Mouse (Mus musculus): ENCODE measurements around the gene Card6. TPM values are rescaled to one million over a fixed set of nuclear protein-coding genes. Genes with fewer than 3 reads are reported as not detected.

Card6 gene
- 1.7 and 2.4 TPM in 2 replicates for polyA plus RNA-seq (2015; fragmentation: Nextera tagmentation; extraction: Ambion mirVana)

DNA sequence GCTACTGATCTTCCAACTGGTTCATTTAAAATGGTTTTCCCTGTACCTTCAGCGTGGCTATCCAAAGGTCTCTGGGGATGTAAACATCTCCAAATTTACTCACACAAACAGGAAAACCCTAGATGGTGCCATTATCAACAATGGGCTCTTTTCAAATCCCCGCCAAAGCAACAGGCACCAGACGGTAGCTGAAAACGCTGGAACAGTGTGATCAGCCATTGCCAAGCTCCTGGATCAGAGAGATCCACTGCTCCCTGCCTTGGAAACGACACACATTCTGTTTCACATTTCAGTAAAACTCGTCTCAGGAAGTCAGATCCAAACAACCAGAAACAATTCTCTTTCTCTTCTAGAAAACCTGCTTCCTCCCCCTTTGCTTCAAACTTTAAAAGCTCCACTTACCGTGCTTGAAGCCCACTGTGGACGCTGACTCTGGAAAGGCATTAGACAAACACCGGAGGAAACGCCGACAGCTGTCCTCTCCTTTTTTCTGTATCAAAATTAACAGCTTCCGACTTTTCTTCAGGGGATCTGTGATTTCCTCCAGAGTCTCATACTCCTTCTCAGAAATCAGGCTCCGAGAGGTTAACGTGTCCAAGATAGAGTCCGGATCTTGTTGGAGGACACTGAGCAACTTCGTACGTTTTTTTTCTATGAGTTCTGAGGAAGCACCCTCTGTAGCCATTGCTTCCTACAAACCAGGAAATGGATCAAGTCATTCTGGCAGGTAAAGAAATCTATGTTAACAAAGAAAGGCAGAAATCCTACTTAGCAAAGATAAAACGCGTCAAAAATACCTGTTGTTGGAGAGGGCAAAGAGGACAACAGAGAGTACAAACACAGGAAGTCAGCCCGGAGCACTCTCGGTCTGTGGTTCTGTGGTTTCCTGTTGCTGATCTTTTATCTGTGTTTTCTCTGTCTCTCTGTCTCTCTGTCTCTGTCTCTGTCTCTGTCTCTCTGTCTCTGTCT lies at the start of gene Card6:
Card6 (minus strand) TSS at position 854 of the 969 bp plus-strand sequence.
- H3K9me3 ChIP-seq (replicated peaks): no peaks in the 10 kb centered on the region
- H3K4me3 ChIP-seq: peak within 1 kb of the TSS; percentile 39
- no peak for ATAC-seq (replicated peaks; ENCODE audit: insufficient number of reproducible peaks, insufficient read depth, low FRiP score, low read depth)
- no peaks in the 10 kb centered on the region for H3K4me1 ChIP-seq (replicated peaks)
- 0 out of 2 replicates have a peak, but pooled peaks cover 4% of the 10 kb centered on the region for H3K36me3 ChIP-seq
- 39% methylated on average over 21 of the region's 21 CpGs for WGBS
- no peaks in the 10 kb centered on the region for H3K27me3 ChIP-seq
- H3K4me2 ChIP-seq: peak within 1 kb of the TSS; percentile 49
- H3K27ac ChIP-seq: peak within 1 kb of the TSS; percentile 68
- H3K9ac ChIP-seq: peak within 1 kb of the TSS; percentile 14; the same call in 1 of the 2 replicates

DNA sequence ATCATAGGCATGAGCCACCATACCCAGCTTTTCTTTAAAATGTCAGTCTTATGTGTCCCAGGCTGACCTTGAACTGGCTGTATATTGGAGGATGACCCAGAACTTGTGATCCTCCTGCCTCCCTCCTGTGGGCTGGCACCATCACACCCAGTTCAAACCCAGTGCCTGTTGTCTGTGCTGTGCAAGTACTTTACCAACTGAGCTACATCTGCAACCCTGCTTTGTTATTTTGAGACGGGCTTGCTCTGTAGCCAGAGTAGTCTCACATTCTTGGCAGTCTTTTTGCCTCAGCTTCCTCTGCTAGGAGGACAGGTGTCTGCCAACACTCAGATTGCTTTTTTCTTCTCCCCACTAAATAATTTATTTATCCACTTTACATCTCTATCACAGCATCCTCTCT lies 49.0 kb upstream of the Card6 start:
- Histone ChIP-seq H3K4me3 (no peak overlapping the region), H3K27me3 (no peaks in the 10 kb centered on the region), H3K27ac (no peak overlapping the region), H3K36me3 (peaks cover 4% of the 10 kb centered on the region; the same call in 1 of the 2 replicates), H3K4me2 (no peak overlapping the region), H3K9ac (no peak overlapping the region), H3K9me3 (replicated peaks) (no peaks in the 10 kb centered on the region), H3K4me1 (replicated peaks) (peaks cover 22% of the 10 kb centered on the region)
- ATAC-seq (replicated peaks; ENCODE audit: insufficient number of reproducible peaks, insufficient read depth, low FRiP score, low read depth): no peak
- 23% methylated on average over 1 of the region's 1 CpGs for whole genome bisulfite sequencing

DNA sequence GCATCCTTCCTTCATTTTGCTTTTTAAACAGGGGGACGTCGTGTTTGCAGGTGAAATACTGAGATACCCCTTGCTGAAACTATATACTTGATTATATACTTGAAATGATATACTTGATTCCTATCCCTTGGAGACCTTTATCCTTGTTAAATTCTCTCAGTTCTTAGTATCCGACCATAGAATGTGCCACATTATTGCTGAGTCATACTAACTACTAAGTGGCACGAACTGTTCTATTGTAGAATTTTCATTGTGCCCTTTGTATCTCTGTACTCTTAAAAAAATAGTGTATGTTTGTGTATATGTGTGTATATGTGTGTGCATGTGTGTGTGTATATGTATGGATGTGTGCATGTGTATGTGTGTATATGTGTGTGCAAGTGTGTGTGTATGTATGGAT lies 48.0 kb upstream of the Card6 start:
- H3K27me3 ChIP-seq: no peaks in the 10 kb centered on the region
- H3K4me1 ChIP-seq (replicated peaks): peaks cover 22% of the 10 kb centered on the region
- H3K4me2 ChIP-seq: no peak overlapping the region
- H3K27ac ChIP-seq: no peak overlapping the region
- no peak for ATAC-seq (replicated peaks; ENCODE audit: insufficient number of reproducible peaks, insufficient read depth, low FRiP score, low read depth)
- H3K9me3 ChIP-seq (replicated peaks): no peaks in the 10 kb centered on the region
- 86% methylated on average over 4 of the region's 4 CpGs for WGBS
- H3K4me3 ChIP-seq: no peak overlapping the region
- no peak overlapping the region for H3K9ac ChIP-seq
- H3K36me3 ChIP-seq: 0 out of 2 replicates have a peak, but pooled peaks cover under 1% of the 10 kb centered on the region

DNA sequence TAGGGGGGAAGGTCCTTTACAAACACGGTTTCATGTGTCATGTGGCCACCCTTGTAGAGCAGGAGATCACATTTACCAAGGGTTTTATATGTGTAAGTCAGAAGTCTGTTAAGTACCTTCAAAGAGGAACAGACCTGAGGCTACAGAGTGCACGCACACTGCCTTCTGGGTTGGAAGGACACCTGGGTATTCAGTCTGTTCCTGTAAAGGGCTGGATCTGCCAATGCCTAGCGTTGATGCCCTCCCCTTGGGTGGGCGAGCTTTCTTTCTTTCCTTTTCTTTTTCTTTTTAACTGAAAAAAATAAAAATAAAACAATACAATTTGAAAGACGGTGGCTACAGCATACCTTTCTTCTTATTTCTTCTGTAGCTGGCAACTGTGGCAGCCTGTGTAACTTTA lies 46.8 kb upstream of the Card6 start:
- Histone ChIP-seq H3K4me2 (no peak overlapping the region), H3K27ac (no peak overlapping the region), H3K9ac (no peak overlapping the region), H3K9me3 (replicated peaks) (no peaks in the 10 kb centered on the region), H3K27me3 (no peaks in the 10 kb centered on the region), H3K4me1 (replicated peaks) (peaks cover 22% of the 10 kb centered on the region), H3K4me3 (no peak overlapping the region), H3K36me3 (no peaks in the 10 kb centered on the region)
- no peak for ATAC-seq (replicated peaks; ENCODE audit: insufficient number of reproducible peaks, insufficient read depth, low FRiP score, low read depth)
- 78% methylated on average over 5 of the region's 5 CpGs for WGBS

DNA sequence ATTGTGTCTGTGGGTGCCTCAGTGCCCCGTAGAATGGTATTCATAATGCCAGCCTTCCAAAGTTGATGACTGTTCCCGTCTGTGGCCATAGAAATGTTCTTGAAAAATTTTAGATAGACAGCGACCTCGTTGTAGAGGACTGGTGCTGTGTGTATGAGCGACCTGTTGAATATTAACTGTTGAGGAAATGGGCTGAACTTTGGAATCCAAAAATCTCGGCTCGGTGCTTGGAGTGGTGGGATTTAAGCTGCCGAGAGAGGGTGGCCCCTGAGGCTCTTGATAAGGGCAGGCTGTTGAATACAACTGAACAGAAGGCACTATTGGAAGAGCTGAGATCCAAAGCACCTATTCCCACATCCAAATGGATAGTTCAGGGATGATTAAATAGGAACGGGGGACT lies 46.3 kb upstream of the Card6 start:
- ATAC-seq (replicated peaks; ENCODE audit: insufficient number of reproducible peaks, insufficient read depth, low FRiP score, low read depth): no peak
- Histone ChIP-seq H3K4me2 (no peak overlapping the region), H3K36me3 (no peaks in the 10 kb centered on the region), H3K9ac (no peak overlapping the region), H3K27ac (no peak overlapping the region), H3K9me3 (replicated peaks) (no peaks in the 10 kb centered on the region), H3K4me1 (replicated peaks) (peaks cover 22% of the 10 kb centered on the region), H3K4me3 (no peak overlapping the region), H3K27me3 (no peaks in the 10 kb centered on the region)
- WGBS: 53% methylated on average over 9 of the region's 9 CpGs

DNA sequence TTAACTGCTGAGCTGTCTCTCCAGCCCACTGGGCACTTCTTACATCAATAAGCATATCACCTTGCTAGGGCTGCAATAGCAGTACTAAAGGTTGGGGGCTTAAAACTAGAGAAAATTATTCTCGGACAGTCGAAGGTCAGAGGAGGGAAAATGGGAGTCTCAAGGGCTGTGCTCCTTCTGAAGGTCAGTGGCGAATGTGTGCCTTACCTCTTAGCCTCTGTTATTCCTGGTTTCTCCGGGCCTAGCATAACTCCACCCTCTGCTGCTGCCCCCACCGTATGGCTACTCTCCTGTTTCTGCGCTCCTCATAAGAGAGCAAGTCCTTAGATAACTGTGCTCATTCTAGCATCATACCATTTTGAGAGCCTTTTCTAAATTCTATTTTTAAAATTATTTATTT lies 43.8 kb upstream of the Card6 start:
- 89% methylated on average over 6 of the region's 6 CpGs for WGBS
- no peak overlapping the region for H3K4me2 ChIP-seq

DNA sequence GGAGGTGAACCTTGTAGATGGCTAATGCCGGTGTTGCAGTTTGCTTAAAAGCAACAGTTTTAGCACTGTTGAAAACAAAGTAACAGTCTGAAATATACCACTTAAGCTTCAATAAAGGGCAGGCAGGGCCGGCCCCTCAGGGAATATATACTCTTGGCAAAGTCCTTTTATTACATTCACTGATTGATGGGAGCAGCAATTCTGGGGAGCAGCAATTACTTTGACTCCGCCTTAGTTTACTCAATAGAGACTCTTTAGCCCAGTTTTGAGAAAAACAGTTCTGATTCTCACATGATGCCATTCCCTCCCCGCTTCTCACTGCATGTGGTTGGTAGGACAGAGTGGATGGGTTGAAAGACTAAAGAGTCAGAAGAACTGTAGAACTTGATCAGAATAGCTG lies 40.8 kb upstream of the Card6 start:
- Histone ChIP-seq H3K27ac (no peak overlapping the region), H3K4me2 (no peak overlapping the region), H3K9me3 (replicated peaks) (no peaks in the 10 kb centered on the region), H3K27me3 (no peaks in the 10 kb centered on the region), H3K4me3 (no peak overlapping the region), H3K36me3 (no peaks in the 10 kb centered on the region), H3K9ac (no peak overlapping the region), H3K4me1 (replicated peaks) (peaks cover 18% of the 10 kb centered on the region)
- ATAC-seq (replicated peaks; ENCODE audit: insufficient number of reproducible peaks, insufficient read depth, low FRiP score, low read depth): no peak
- 83% methylated on average over 4 of the region's 4 CpGs for WGBS

More for the DNA sequence above, 43.8 kb upstream of the Card6 start:
- Histone ChIP-seq H3K27me3 (no peaks in the 10 kb centered on the region), H3K4me1 (replicated peaks) (peaks cover 19% of the 10 kb centered on the region), H3K9ac (no peak overlapping the region), H3K9me3 (replicated peaks) (no peaks in the 10 kb centered on the region), H3K4me3 (no peak overlapping the region), H3K36me3 (no peaks in the 10 kb centered on the region), H3K27ac (no peak overlapping the region)
- ATAC-seq (replicated peaks; ENCODE audit: insufficient number of reproducible peaks, insufficient read depth, low FRiP score, low read depth): no peak

DNA sequence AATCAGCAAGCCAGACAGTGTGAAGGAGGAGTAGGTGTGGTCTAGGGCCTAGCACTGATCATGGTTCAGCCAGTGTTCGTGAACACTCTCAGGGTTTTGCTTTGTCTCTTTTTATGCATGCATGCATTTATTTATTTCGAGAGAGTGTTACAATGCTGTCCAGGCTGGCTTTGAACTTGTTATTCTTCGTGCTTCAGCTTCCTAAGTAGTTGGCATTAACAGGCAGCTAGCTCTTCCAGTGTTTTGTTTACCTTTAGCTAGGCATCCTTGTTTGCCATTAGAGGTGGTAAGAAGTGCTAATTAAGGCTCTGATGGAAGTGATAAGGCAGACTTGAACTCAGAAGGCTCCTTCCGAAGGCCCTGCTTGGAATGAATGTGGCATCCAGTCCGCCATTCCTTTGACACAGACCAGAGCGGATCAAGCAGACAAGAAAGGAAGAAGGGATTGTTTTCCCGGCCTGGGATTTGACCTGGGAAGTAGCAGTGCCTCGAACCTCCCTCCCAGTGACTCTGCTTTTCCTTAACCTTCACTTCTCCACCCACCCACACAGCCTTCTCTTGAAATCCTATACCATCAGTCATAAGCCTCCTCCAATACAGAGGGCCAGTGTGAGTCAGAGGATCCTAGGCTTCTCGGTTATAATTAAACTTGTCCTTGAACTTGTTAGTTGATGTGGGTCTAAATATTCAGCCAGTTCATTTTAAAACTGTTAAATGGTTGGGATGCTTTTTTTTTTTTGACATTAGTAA lies 37.0 kb upstream of the Card6 start:
- ATAC-seq (replicated peaks; ENCODE audit: insufficient number of reproducible peaks, insufficient read depth, low FRiP score, low read depth): no peak
- no peak overlapping the region for H3K27ac ChIP-seq
- WGBS: 37% methylated on average over 9 of the region's 9 CpGs
- H3K27me3 ChIP-seq: no peaks in the 10 kb centered on the region
- no peaks in the 10 kb centered on the region for H3K9me3 ChIP-seq (replicated peaks)
- no peaks in the 10 kb centered on the region for H3K36me3 ChIP-seq
- H3K4me1 ChIP-seq (replicated peaks): peaks cover 18% of the 10 kb centered on the region
- H3K4me2 ChIP-seq: peak overlapping the region; percentile 79
- H3K9ac ChIP-seq: peak overlapping the region; percentile 28; the same call in 1 of the 2 replicates
- peak overlapping the region; percentile 99 for H3K4me3 ChIP-seq

DNA sequence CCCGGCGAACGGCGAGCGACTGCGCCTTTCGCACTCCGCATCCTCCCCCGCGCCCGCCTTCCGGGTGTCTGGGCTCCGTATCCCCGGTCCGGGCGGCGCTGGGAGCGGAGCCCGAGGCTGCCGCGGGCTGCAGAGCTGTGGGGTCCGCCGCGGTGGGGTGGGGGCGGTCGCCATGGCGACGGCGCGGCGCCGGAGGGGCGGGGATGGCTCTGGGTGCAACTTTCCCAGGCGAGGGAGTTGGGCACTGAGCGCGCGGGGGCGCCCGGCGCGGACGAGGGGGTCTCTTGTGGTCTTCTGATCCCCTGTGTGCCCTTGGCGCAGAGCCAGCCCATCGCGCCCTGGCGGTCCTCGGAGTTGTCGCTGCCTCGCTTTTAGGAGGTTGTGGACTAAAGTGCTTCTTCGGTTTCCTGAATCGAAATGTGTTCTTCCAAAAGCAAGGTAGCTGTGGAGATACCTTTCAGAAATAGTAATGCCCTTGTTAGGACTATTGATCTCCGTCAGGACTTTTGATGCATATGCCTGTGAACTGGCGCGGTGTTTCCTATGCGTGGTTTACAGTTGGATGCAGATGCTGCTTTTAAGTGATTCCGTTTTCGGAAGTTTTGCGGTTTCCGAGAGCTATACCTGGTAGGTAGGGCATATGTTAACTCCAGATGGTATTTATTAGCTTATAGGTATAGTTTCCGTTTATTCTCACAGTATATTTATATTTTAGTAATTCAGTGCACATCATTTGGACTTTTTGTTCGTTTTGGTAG lies 35.9 kb upstream of the Card6 start:
- H3K4me3 ChIP-seq: peak overlapping the region; percentile 99
- 2% methylated on average over 61 of the region's 61 CpGs for WGBS
- peak overlapping the region; percentile 91 for H3K27ac ChIP-seq
- ATAC-seq (replicated peaks; ENCODE audit: insufficient number of reproducible peaks, insufficient read depth, low FRiP score, low read depth): peak; percentile 81
- no peaks in the 10 kb centered on the region for H3K27me3 ChIP-seq
- no peaks in the 10 kb centered on the region for H3K9me3 ChIP-seq (replicated peaks)
- H3K9ac ChIP-seq: peak overlapping the region; percentile 93
- peaks cover 16% of the 10 kb centered on the region for H3K4me1 ChIP-seq (replicated peaks)
- H3K4me2 ChIP-seq: peak overlapping the region; percentile 79
- no peaks in the 10 kb centered on the region for H3K36me3 ChIP-seq

DNA sequence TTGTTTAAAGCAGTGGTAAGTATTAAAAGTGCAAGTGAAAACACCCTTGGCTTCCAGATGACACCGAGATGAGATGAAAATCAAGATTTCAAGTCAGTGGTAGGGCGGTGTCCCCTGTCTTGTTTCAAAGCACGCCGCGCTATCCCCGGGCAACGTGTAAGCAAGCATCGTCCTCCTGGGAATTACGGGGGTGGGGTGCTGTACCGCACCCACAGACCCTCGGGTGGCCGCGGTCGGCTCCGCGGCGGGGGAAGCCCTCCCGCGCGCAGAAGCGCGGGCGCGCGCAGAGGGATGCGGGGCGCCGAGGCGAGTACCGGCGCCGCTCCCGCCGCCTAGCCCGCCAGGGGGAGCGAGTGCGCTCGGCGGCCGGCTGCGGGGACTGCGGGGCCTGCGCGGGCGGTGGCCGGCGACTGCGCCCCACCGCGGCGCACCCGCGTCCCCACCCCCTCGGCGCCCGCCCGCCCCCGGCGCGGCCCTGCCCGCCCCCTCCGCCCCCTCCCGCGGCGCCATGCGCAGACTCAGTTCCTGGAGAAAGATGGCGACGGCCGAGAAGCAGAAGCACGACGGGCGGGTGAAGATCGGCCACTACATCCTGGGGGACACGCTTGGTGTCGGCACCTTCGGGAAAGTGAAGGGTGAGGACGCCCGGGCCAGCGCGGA lies 35.2 kb upstream of the Card6 start, which contains the start of gene Prkaa1:
Prkaa1 (plus strand) TSS at position 501 of the 660 bp plus-strand sequence.
- peak within 1 kb of the TSS; percentile 91 for H3K27ac ChIP-seq
- ATAC-seq (replicated peaks; ENCODE audit: insufficient number of reproducible peaks, insufficient read depth, low FRiP score, low read depth): peak; percentile 92
- peak within 1 kb of the TSS; percentile 79 for H3K4me2 ChIP-seq
- H3K36me3 ChIP-seq: no peaks in the 10 kb centered on the region
- H3K9ac ChIP-seq: peak within 1 kb of the TSS; percentile 93
- H3K27me3 ChIP-seq: no peaks in the 10 kb centered on the region
- H3K4me1 ChIP-seq (replicated peaks): peaks cover 14% of the 10 kb centered on the region
- WGBS: under 1% methylated on average over 61 of the region's 80 CpGs
- H3K9me3 ChIP-seq (replicated peaks): no peaks in the 10 kb centered on the region
- peak within 1 kb of the TSS; percentile 99 for H3K4me3 ChIP-seq

All from heart, embryonic 15.5 days (tissue).